Mouse (Mus musculus) heart, adult 9 months (tissue): ENCODE data around the gene Prc1.
"Not testable (repeated sequence)": the region's sequence is repeated elsewhere in the genome, so short reads cannot be mapped to it uniquely, and the experiment has no call there.

Experiments
- DNase-seq, 2 experiments: peaks; one replicate each; pipeline ENCODE4 v3.0.0; 2022; ENCODE audit warnings: low spot score in 2 of 2

Prc1 gene

GRCm38 (mm10) chr7:80285725-80286124 is 8.5 kb upstream of the Prc1 start:
- DNase-seq = no peak

DNA sequence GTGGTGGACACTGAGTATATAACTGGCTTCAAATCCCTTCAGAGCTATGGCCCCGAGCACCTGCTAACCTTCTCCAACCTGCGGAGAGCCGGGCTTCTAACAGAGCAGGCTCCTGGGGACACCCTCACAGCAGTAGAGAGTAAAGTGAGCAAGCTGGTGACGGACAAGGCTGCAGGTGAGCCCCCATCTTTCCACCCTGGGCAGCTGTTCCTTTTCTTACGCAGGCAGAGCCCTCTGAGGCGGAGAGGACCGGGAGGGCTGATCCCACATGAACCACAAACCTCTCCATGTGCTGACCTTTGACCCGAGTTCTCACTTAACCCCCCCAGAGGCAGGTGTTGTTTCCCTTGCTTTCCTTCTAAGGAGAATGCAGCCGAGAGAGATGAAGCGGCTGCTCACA is 6.5 kb upstream of the Prc1 start:
- DNase-seq = no peak

DNA sequence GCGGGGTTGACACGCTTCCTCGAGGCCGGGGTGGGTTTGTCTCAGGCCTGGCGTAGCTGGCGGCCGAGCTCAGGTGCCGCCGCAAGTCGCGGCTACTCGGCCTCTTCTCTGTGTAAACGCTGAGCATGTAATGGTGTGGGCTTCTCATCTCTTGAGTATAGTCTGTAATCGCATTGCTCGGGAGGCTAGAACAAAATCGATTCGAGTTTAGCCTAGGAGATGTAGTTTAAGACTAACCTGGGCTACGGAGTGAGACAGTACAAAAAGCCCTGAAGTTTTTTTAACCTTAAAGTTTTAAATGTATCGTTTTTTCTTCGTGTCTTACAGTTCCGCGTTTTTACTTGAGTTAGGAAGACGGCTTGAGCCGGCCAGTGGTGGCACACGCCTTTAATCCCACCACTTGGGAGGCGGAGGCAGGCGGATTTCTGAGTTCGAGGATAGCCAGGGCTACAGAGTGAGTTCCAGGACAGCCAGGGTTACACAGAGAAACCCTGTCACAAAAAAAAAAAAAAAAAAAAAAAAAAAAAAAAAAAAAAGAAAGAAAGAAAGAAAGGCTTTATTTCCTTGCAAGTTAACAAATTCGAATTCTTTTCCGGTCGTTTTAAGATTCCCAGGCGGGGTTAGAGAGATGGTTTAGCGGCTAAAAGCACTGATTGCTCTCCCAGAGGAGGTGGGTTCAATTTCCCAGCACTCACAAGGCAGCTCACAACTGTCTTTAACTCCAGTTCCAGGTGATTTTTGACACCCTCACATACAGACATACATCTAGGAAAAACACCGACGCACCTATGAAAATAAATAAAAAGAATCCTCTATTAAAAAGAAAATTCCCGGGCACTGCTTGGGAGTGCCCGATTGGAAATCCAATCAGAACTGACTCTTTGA is 756 bp downstream of the Prc1 start:
- DNase-seq = no peak

DNA sequence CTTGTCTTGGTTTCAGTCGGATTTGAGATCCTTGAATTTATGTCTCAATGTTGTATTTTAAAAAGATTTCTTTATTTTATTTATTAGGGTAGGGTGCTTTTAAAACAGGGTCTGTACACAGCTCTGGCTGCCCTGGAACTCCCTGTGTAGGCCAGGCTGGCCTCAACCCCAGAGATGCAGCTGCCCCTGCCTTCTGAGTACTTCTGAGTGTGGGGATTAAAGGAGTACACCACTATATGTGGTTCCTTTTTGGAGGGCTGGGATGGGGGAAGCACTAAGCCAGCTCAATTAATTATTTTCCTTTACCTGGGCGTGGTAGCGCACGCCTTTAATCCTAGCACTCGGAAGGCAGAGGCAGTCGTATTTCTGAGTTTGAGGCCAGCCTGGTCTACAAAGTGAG is 2.2 kb downstream of the Prc1 start:
- no peak for DNase-seq

DNA sequence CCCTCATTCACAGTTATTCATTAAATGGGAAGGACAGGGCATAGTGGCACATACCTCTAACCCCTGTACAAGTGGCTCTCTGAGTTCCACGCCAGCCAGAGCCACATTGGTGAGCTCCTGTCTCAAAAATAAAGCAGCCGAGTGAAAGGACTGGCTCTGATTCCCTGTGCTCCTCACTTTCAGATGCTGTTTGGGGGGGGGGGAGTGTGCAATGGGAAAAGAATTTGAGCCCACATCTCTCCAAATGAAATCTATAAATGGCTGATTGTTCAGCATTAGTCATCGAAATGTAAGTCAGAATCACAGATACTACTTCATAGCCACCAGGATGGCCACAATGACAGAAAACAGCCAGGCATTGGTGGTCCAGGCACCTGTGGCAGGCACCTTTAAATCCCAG is 2.8 kb downstream of the Prc1 start:
- no peak for DNase-seq

DNA sequence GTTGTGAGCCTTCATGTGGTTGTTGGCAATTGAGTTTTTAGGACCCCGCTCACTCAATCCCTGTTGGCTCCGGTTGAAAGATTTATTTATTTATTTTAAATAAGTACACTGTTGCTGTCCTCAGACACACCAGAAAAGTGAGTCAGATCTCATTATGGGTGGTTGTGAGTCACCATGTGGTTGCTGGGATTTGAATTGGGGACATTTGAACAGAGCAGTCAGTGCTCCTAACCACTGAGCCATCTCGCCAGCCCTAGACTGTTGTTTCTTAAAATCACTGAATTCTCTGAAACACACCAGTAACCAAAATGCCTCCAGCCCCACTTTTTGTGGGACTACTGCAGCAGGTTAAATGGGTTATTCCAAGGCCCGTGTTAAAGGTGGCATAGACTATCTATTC is 4.5 kb downstream of the Prc1 start:
- DNase-seq = no peak

DNA sequence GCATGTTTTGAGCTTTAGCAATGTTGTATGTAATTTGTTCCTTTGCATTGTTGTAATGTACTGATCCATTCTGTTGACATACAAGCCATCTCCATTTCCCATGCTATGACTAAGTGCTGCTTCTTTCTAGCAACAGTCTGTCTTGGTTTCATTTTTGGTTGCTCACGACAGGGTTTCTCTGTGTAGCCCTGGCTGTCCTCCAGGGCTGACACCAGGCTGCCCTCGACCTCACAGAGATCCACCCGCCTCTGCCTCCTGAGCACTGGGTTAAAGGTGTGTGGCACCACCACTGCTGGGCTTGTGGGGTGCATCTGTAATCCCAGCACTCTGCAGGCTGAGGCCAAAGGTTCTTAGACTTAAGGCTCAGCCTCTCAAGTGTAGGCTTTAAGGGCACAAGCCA is 5.3 kb downstream of the Prc1 start:
- DNase-seq = no peak

DNA sequence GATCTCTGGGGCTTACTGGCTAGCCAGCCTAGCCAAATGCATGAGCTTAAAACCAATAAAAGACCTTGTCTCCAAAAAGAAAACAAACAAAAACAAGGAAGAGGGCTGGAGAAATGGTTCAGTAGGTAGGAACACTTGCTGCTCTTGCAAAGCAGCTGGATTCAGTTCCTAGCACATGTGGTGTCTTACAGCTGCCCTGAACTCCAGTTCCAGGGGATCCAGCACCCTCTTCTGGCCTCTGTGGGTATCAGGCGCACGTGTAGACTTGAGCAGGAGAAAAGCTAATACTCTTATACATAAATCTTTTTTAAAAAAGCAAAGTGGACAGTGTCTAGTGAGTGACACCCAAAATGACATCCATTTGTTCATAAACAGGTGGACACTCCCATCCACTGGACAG is 7.3 kb downstream of the Prc1 start:
- DNase-seq = no peak

DNA sequence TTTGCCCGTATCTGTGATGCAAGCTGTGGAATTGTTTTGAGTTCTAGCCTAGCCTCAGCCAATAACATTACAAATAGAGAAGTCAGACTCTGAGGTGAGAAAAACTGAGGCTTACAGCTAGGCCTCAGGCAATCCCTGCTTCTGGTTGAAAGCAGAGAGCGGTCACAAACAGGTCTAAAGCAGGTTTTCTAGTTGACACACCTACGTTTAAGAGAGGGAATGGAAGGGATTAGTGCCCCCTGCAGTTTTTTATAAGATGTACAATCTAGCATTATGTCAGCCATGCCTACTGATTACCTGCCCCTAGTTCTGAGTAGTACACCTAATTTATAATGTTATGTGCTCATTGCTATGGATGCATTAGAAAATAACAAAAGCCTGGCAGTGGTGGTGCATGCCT is 13.5 kb downstream of the Prc1 start:
- DNase-seq = no peak

DNA sequence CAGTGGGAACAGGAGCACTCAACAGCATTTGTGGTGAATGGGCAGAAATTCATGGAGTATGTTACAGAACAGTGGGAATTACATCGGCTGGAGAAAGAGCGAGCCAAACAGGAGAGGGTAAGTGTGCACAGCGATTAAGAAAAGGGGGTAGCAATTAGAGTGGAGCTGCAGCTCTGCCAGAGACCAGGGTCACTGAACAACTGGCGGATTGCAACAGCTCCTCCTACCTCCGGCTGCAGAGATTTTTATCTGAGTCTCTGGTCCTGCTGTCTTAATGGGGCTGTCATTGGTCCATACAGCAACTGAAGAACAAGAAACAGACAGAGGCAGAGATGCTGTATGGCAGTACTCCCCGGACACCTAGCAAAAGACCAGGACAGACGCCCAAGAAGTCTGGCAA is 16.5 kb downstream of the Prc1 start:
- no peak for DNase-seq

- DNase-seq = no peak
Observed at GRCm38 (mm10) chr7:80315733-80316132, 21.5 kb downstream of the Prc1 start.

DNA sequence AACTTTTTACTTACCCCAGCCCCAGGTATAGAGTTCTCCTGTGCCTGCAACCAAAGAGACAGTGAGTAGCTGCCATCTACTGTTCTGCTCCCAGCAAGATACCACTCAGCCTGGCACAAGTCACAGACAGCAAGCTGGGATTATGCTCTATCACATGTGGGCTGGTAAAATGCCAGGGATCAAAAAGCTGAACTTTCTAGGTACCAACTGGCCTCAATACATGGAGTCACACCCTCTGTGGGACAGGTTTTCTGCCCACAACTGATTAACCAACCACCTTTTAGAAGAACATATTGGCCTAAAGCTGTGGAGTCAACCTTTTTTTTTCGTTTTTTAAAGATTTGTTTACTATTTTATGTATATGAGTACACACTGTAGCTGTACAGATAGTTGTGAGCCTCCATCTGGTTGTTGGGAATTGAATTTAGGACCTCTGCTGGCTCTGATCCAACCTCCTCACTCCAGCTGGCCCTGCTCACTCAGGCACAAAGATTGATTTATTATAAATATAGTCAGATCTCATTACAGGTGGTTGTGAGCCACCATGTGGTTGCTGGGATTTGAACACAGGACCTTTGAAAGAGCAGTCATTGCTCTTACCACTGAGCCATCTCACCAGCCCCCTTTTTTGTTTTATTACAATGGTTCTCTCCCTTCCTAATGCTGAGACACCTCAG is 23.3 kb downstream of the Prc1 start:
- no peak for DNase-seq

DNA sequence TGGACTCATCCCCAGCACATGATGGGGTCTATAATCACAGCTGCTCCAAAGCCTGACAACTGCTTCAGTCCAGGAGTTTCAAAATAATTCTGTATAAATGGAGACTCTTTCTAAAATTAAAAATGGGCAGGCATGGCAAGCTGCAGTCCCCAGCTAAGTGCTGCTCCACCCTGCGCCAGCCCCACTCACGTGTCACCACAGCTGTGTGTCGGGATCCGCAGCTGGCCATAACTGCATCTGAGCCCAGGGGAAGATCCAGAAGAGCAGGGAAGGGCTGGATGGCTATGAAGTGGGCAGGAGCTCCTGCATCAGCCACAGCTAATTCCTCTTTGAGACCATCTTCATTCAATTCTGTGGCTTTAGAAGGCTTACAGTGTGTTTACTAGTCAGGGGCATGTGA is 24.4 kb downstream of the Prc1 start:
- DNase-seq = no peak

- no peak for DNase-seq
Observed at GRCm38 (mm10) chr7:80319846-80320496, 25.7 kb downstream of the Prc1 start.

GRCm38 (mm10) chr7:80323336-80323735 is 29.1 kb downstream of the Prc1 start:
- no peak for DNase-seq

DNA sequence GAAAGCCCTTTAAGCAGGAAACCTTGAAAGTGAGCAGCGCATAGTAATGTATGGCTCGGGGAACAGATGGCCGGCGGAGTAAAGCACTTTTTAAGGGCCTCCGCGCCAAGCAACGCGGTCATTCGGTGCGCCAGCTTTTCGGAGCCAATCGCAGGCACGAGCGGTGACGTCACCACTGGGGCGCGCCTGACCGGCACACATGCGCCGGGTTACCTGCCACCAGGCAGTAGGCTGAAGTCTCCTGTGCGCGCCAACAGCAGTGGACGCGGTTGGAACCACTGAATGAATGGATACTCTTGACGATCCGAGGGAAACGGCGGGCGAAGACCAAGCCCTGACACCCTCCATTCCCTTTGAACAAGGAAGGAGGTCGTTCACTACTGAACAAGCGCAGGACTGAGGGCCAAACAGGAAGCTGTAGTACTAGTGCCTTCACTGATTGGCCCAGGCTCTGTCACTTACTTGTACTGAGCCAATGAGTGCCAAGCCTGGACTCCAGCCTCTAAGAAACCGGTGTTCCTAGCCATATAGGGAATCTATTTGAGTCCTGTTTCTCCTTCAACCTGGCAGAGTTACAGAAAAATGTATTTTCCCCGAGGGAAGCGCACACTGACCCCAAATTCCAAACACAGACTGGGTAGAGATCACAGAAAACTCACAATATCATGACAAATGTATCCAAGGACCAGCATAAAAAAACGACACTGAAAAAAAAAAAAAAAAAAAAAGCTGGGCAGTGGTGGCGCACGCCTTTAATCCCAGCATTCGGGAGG is 30.0 kb downstream of the Prc1 start, which contains the start of gene Rccd1:
Gene Rccd1 (minus strand): TSS at position 412 of the 773 bp plus-strand sequence.
- peak; percentile 97 to 98 for DNase-seq

GRCm38 (mm10) chr7:80324816-80325119 is 30.5 kb downstream of the Prc1 start:
- not testable (repeated sequence) for DNase-seq

GRCm38 (mm10) chr7:80325292-80325868 is 31.1 kb downstream of the Prc1 start:
- DNase-seq = no peak

GRCm38 (mm10) chr7:80326076-80326475 is 31.8 kb downstream of the Prc1 start:
- no peak for DNase-seq

- no peak for DNase-seq
Observed at GRCm38 (mm10) chr7:80330278-80330677, 36.0 kb downstream of the Prc1 start.

DNA sequence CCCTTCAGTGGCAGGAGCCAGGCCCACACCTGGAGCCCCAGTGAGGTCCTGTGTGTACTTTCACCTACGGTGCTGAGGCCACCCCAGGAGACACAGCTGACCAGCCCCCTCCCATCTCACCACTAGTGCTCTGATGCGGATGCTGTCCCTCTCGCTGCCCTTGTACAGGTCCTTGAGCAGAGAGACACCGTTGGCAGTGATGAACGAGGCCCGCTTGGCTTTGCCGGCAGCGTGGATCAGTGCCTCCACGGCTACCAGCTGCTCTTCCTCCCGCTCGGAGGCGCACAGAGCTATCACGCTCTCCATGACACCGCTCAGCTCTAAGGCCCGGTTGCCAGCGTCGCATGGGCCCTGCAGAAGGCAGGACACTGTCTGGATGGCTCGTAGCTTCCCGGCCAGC is 37.2 kb downstream of the Prc1 start:
- DNase-seq = no peak

DNA sequence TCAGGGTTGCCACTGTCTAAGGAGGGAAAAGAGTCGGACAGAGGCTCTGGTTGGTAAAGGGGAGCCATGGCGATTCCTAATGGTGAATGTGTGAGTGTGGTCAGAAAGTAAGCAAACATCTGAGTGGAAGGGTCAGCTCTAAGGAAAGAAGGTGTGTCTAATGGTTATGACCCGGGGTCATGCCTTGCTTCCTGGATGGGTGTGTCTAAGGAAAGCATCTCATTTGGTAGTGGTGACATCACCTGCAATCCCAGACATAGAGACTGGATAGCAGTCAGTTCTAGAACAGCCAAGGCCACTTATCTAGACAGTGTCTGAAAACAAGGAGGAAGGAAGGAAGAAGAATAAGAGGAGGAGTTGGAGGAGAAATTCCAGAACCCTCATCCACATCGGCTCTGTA is 40.6 kb downstream of the Prc1 start:
- no peak for DNase-seq
